In genomic region chr2:46445306-46445705, GRCm38 (mm10) we compare ENCODE assay signal across 19 mouse cellular contexts.
DNase-seq lines count a peak whose midpoint lies in the region; ATAC-seq and TF ChIP-seq lines count a peak whose summit lies in the region.
"Had no signal": no experiment of that assay in that cellular context is flagged by ENCODE, and none has a peak within 500 bp of the region (broad histone marks: within the 10 kb centered on the region; RNA-seq: fewer than 3 reads in every experiment).

No protein-coding gene starts in this region.

- no peaks in the 10 kb centered on the region for H3K36me3 ChIP-seq in kidney, adult 2 months (ENCODE audit: control insufficient read depth, insufficient read depth, low read length)
- no peaks in the 10 kb centered on the region for H3K36me3 ChIP-seq in kidney, embryonic 15.5 days
- H3K36me3 ChIP-seq: hindbrain, embryonic 10.5 days; intestine, embryonic 15.5 days; midbrain, embryonic 12.5 days; neural tube, embryonic 15.5 days had no signal

- no peaks in the 10 kb centered on the region for H3K9me3 ChIP-seq in kidney, embryonic 15.5 days (replicated peaks)
- H3K9me3 ChIP-seq: hindbrain, embryonic 10.5 days; intestine, embryonic 15.5 days; midbrain, embryonic 12.5 days; neural tube, embryonic 15.5 days had no signal

- ATAC-seq in kidney, embryonic 15.5 days (replicated peaks; ENCODE audit: low FRiP score): no peak
- ATAC-seq: forebrain, postnatal 0 days; hindbrain, embryonic 16.5 days; intestine, embryonic 15.5 days had no signal

- H3K27ac ChIP-seq in kidney, adult 2 months (ENCODE audit: insufficient read depth, low read depth, low read length): no peak overlapping the region
- H3K27ac ChIP-seq in kidney, embryonic 15.5 days: no peak overlapping the region
- H3K27ac ChIP-seq: hindbrain, embryonic 10.5 days; intestine, embryonic 15.5 days; midbrain, embryonic 12.5 days; neural tube, embryonic 15.5 days had no signal

- peak; percentile 5 for DNase-seq in gastrocnemius, postnatal 25 days
- DNase-seq in gastrocnemius, adult 8-10 months (ENCODE audit: low spot score in 2 of 2): no peak
- peak; percentile 5 for DNase-seq in kidney, adult 2 months
- DNase-seq in 3134 (ENCODE audit: extremely low read depth, insufficient read length, low spot score): peak; percentile 7
- peak; percentile 71 for DNase-seq in Muller cell, postnatal 12 days (ENCODE audit: inconsistent ontology term)
- no peak for DNase-seq in layer of hippocampus, adult 8-10 months (ENCODE audit: low spot score in 2 of 2)
- DNase-seq: adrenal gland, postnatal 36 days; cerebellum, adult 9-10 months; forebrain, postnatal 0 days; layer of hippocampus, postnatal 36 days; right cerebral cortex, adult 18-20 months; thymus, adult 2 months had no signal

- H3K27me3 ChIP-seq in kidney, adult 2 months (replicated peaks; ENCODE audit: control insufficient read depth, insufficient read depth, low read length): no peaks in the 10 kb centered on the region
- no peaks in the 10 kb centered on the region for H3K27me3 ChIP-seq in kidney, embryonic 15.5 days
- H3K27me3 ChIP-seq: intestine, embryonic 15.5 days; midbrain, embryonic 12.5 days; neural tube, embryonic 15.5 days had no signal

- H3K4me3 ChIP-seq in kidney, adult 2 months (ENCODE audit: insufficient read depth, low read depth, low read length): no peak overlapping the region
- H3K4me3 ChIP-seq in kidney, embryonic 15.5 days (replicated peaks): no peak overlapping the region
- H3K4me3 ChIP-seq: hindbrain, embryonic 10.5 days; intestine, embryonic 15.5 days; layer of hippocampus, adult 2 months; midbrain, embryonic 12.5 days; neural tube, embryonic 15.5 days had no signal

- no peak overlapping the region for H3K9ac ChIP-seq in kidney, embryonic 15.5 days
- H3K9ac ChIP-seq: forebrain, postnatal 0 days; intestine, embryonic 15.5 days; midbrain, embryonic 12.5 days; neural tube, embryonic 15.5 days had no signal

- no peak for TF ChIP-seq POLR2A in kidney, adult 2 months (IDR thresholded peaks at IDR 0.05; ENCODE audit: low read depth, low read length)

- no peak for TF ChIP-seq CTCF in kidney, adult 2 months (conservative IDR thresholded peaks at IDR 0.05; ENCODE audit: insufficient read depth, insufficient read length, low read depth, low read length)

- H3K4me1 ChIP-seq in kidney, adult 2 months (ENCODE audit: control insufficient read depth, insufficient read depth, low read length): peaks cover 3% of the 10 kb centered on the region
- peaks cover 20% of the 10 kb centered on the region for H3K4me1 ChIP-seq in kidney, embryonic 15.5 days

- 60% methylated on average over 3 of the region's 3 CpGs for WGBS in kidney, adult 2 months
- WGBS in kidney, embryonic 15.5 days: 77% methylated on average over 3 of the region's 3 CpGs

- no peak overlapping the region for H3K4me2 ChIP-seq in kidney, embryonic 15.5 days
- H3K4me2 ChIP-seq: intestine, embryonic 15.5 days; midbrain, embryonic 12.5 days; neural tube, embryonic 15.5 days had no signal

Comparison
In these comparisons a context has a peak if more than half of its experiments do, and no peak if none do; other contexts are left out.
1. DNase-seq: peak in gastrocnemius, postnatal 25 days (single experiment), kidney, adult 2 months (single experiment), 3134 (single experiment) and Muller cell, postnatal 12 days (single experiment); none in gastrocnemius, adult 8-10 months (0 of 2) and layer of hippocampus, adult 8-10 months (0 of 2).